Mouse (Mus musculus): ENCODE measurements around the gene Olfr1317.

Gene Olfr1317

GRCm38 (mm10) chr2:112140029-112140428, at the start of gene Olfr1317:
Olfr1317 (plus strand) TSS chr2:112140329.
- in situ Hi-C loops (cut with MboI, MseI), result no loop called here

- in situ Hi-C loops (cut with MboI, MseI), result no loop called here
These were observed 43.4 kb upstream of the Olfr1317 start, which contains the start of gene Olfr1314 for GRCm38 (mm10) chr2:112096681-112097080. Olfr1314 (minus strand) TSS chr2:112096781.

- in situ Hi-C loops (cut with MboI, MseI), result no loop called here
These were observed 24.8 kb upstream of the Olfr1317 start, which contains the start of gene Olfr1315-ps1 for GRCm38 (mm10) chr2:112115340-112115739. Olfr1315-ps1 (minus strand) TSS chr2:112115440.

GRCm38 (mm10) chr2:112134877-112135276, 5.3 kb upstream of the Olfr1317 start, which contains the start of gene Olfr1316:
Olfr1316 (minus strand) TSS chr2:112134977.
- in situ Hi-C loops (cut with MboI, MseI), result no loop called here

- in situ Hi-C loops (cut with MboI, MseI), result no loop called here
These were observed 13.8 kb downstream of the Olfr1317 start, which contains the start of gene Olfr1318 for GRCm38 (mm10) chr2:112153898-112154297. Olfr1318 (plus strand) TSS chr2:112154198.
